9 mouse cellular contexts compared by ENCODE assay signal in genomic region chr16:42782091-42782679, GRCm38 (mm10).
A peak's percentile ranks its signal among the peaks of the same experiment; 100 is the strongest.
DNase-seq lines count a peak whose midpoint lies in the region; ATAC-seq and TF ChIP-seq lines count a peak whose summit lies in the region.
"Had no signal": no experiment of that assay in that cellular context is flagged by ENCODE, and none has a peak within 500 bp of the region (broad histone marks: within the 10 kb centered on the region; RNA-seq: fewer than 3 reads in every experiment).

No protein-coding gene starts in this region.

- peak; percentile 89 for ATAC-seq in forebrain, embryonic 13.5 days
- ATAC-seq in hindbrain, embryonic 11.5 days (ENCODE audit: low FRiP score), result peak; percentile 74
- ATAC-seq in stomach, postnatal 0 days (ENCODE audit: low FRiP score, low TSS enrichment), result peak; percentile 35; the same call in 1 of the 2 replicates

- H3K4me1 ChIP-seq in forebrain, embryonic 13.5 days, result peaks cover 16% of the 10 kb centered on the region
- 0 out of 2 replicates have a peak, but pooled peaks cover 3% of the 10 kb centered on the region for H3K4me1 ChIP-seq in hindbrain, embryonic 11.5 days (replicated peaks; ENCODE audit: control insufficient read depth, insufficient read depth, low read length)
- H3K4me1 ChIP-seq in stomach, postnatal 0 days (replicated peaks; ENCODE audit: control insufficient read depth, insufficient read depth), result no peaks in the 10 kb centered on the region

- peak; percentile 97 for DNase-seq in ES-CJ7 (ENCODE audit: low read depth, low spot score)
- DNase-seq in c-Kit-positive CD71-negative TER-119-negative erythroid progenitor cells, embryonic 14.5 days (ENCODE audit: low read depth), result peak; percentile 6
- DNase-seq in hindbrain, embryonic 11.5 days (ENCODE audit: low spot score), result peak; percentile 79
- peak; percentile 47 to 52 for DNase-seq in layer of hippocampus, postnatal 10 days (ENCODE audit: low spot score in 2 of 2)
- DNase-seq in mesoderm, embryonic 11.5 days (ENCODE audit: low read depth, low spot score), result peak; percentile 70
- DNase-seq in stomach, postnatal 0 days (ENCODE audit: low spot score), result no peak
- DNase-seq in spleen, postnatal 36 days (ENCODE audit: low spot score in 2 of 2), result no peak

- 3% methylated on average over 5 of the region's 5 CpGs for WGBS in forebrain, embryonic 13.5 days
- WGBS in hindbrain, embryonic 11.5 days, result 5% methylated on average over 5 of the region's 5 CpGs
- WGBS in stomach, postnatal 0 days, result 3% methylated on average over 5 of the region's 5 CpGs

- no peaks in the 10 kb centered on the region for H3K9me3 ChIP-seq in forebrain, embryonic 13.5 days (replicated peaks)
- no peaks in the 10 kb centered on the region for H3K9me3 ChIP-seq in hindbrain, embryonic 11.5 days (ENCODE audit: control insufficient read depth, low read length)
- no peaks in the 10 kb centered on the region for H3K9me3 ChIP-seq in stomach, postnatal 0 days (ENCODE audit: control insufficient read depth, low read length)

- TF ChIP-seq EP300 in stomach, postnatal 0 days (optimal IDR thresholded peaks at IDR 0.05), result no peak

- H3K27me3 ChIP-seq in forebrain, embryonic 13.5 days, result no peaks in the 10 kb centered on the region
- H3K27me3 ChIP-seq in hindbrain, embryonic 11.5 days (ENCODE audit: control insufficient read depth, insufficient read depth, low read length), result no peaks in the 10 kb centered on the region
- H3K27me3 ChIP-seq in stomach, postnatal 0 days (ENCODE audit: control insufficient read depth, insufficient read depth, low read length), result no peaks in the 10 kb centered on the region

- H3K36me3 ChIP-seq in forebrain, embryonic 13.5 days (ENCODE audit: poor library complexity, severe bottlenecking), result no peaks in the 10 kb centered on the region
- no peaks in the 10 kb centered on the region for H3K36me3 ChIP-seq in hindbrain, embryonic 11.5 days (ENCODE audit: control insufficient read depth, insufficient read depth, low read length)
- H3K36me3 ChIP-seq in stomach, postnatal 0 days (ENCODE audit: control insufficient read depth, insufficient read depth, low read length), result no peaks in the 10 kb centered on the region

- peak overlapping the region; percentile 41; the same call in 1 of the 2 replicates for H3K9ac ChIP-seq in forebrain, embryonic 13.5 days
- peak overlapping the region; percentile 24; the same call in 1 of the 2 replicates for H3K9ac ChIP-seq in hindbrain, embryonic 11.5 days (ENCODE audit: low read depth, low read length)
- no peak overlapping the region for H3K9ac ChIP-seq in stomach, postnatal 0 days (ENCODE audit: low read length)

- peak; percentile 78 for TF ChIP-seq CTCF in stomach, postnatal 0 days (IDR thresholded peaks at IDR 0.05; ENCODE audit: low read depth)

- no peak overlapping the region for H3K4me3 ChIP-seq in forebrain, embryonic 13.5 days
- no peak overlapping the region for H3K4me3 ChIP-seq in hindbrain, embryonic 11.5 days (ENCODE audit: low read depth, low read length)
- H3K4me3 ChIP-seq in stomach, postnatal 0 days (ENCODE audit: low read depth, low read length), result no peak overlapping the region
- H3K4me3 ChIP-seq: erythroblast, embryonic 14.5 days had no signal

- H3K4me2 ChIP-seq in forebrain, embryonic 13.5 days, result peak overlapping the region; percentile 17
- H3K4me2 ChIP-seq in hindbrain, embryonic 11.5 days (replicated peaks; ENCODE audit: low read depth, low read length), result no peak overlapping the region
- 0 out of 2 replicates have a peak overlapping the region, but pooled peaks have one; percentile 12 for H3K4me2 ChIP-seq in stomach, postnatal 0 days (replicated peaks; ENCODE audit: low read depth)

- peak overlapping the region; percentile 68 for H3K27ac ChIP-seq in forebrain, embryonic 13.5 days
- peak overlapping the region; percentile 76 for H3K27ac ChIP-seq in hindbrain, embryonic 11.5 days (ENCODE audit: low read depth, low read length)
- H3K27ac ChIP-seq in stomach, postnatal 0 days (replicated peaks), result 0 out of 2 replicates have a peak overlapping the region, but pooled peaks have one; percentile 6

Comparison
In these comparisons a context has a peak if more than half of its experiments do, and no peak if none do; other contexts are left out.
1. DNase-seq: peak in ES-CJ7 (single experiment), c-Kit-positive CD71-negative TER-119-negative erythroid progenitor cells, embryonic 14.5 days (single experiment), hindbrain, embryonic 11.5 days (single experiment), layer of hippocampus, postnatal 10 days (2 of 2) and mesoderm, embryonic 11.5 days (single experiment); none in stomach, postnatal 0 days (single experiment) and spleen, postnatal 36 days (0 of 2).
2. ATAC-seq: peak in every context shown above with its lines; median percentile 89 in forebrain, embryonic 13.5 days; 74 in hindbrain, embryonic 11.5 days; 35 in stomach, postnatal 0 days.
3. H3K27ac ChIP-seq: peak in every context shown above with its lines; median percentile 76 in hindbrain, embryonic 11.5 days; 68 in forebrain, embryonic 13.5 days; 6 in stomach, postnatal 0 days.